Mouse (Mus musculus): ENCODE measurements around the gene Prune2. TPM values are rescaled to one million over a fixed set of nuclear protein-coding genes. Genes with fewer than 3 reads are reported as not detected.

Prune2 gene
- total RNA-seq, 1 experiment: 42.0 TPM

DNA sequence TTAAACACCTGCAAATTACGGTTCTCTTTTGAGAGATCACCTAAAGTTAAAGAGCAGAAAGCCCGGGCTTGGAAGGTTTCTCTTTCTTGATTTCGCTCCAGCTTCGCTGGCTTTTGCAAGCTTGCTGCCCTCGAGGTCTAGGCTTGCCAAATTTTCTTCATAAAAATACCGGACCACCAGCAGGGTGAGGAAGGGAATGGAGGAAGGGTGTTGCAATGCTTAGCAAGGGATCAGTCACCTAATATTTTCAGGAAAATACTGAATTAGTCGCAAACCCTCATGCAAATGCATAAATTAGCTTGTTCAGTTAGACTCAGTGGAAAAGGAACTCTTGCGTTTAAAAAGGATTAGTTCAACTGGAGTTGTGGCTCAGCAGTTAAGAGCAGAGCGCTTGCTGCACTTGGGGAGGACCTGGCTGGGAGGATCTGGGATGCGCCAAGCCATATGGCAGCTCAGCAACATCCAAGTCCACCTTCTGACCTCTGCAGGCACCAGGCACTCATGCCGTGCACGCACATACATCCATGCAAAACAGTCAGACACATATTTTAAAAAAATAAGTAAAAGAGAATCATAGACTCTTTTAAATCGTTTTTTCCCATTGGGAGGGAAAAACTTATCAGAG is 259.1 kb downstream of the Prune2 start:
- Histone ChIP-seq H3K36me3 (ENCODE audit: control insufficient read depth, insufficient read depth, low read length, poor library complexity, severe bottlenecking) (no peaks in the 10 kb centered on the region; the same call in none of the 2 replicates), H3K27ac (ENCODE audit: insufficient read depth, low read depth, low read length, poor library complexity, severe bottlenecking) (no peak overlapping the region), H3K4me3 (ENCODE audit: insufficient read depth in 1 of 2, low read depth in 1 of 2, low read length in 2 of 2, poor library complexity in 1 of 2, severe bottlenecking in 1 of 2) (no peak overlapping the region), H3K9me3 (ENCODE audit: control insufficient read depth, insufficient read depth, low read depth, low read length) (no peaks in the 10 kb centered on the region), H3K9ac (ENCODE audit: insufficient read depth, low read depth, low read length, poor library complexity, severe bottlenecking) (no peak overlapping the region), H3K4me1 (ENCODE audit: control insufficient read depth in 2 of 2, insufficient read depth in 2 of 2, low read length in 2 of 2, poor library complexity in 1 of 2) (no peaks in the 10 kb centered on the region)
- TF ChIP-seq MAFK (IDR thresholded peaks at IDR 0.05; ENCODE audit: insufficient read depth, low read depth, low read length): no peak
- TF ChIP-seq ZNF384 (IDR thresholded peaks at IDR 0.05; ENCODE audit: low read depth, low read length): no peak
- no peak for TF ChIP-seq CHD2 (IDR thresholded peaks at IDR 0.05; ENCODE audit: low read depth, low read length)
- TF ChIP-seq ZC3H11A (IDR thresholded peaks at IDR 0.05; ENCODE audit: borderline replicate concordance, low read depth, low read length): no peak
- no peak for TF ChIP-seq HCFC1 (IDR thresholded peaks at IDR 0.05; ENCODE audit: borderline replicate concordance, insufficient read depth, low read length)
- in situ Hi-C loops (cut with MboI; ENCODE audit: low sequenced_read_pairs in 2 of 2, unreplicated experiment in 2 of 2): no loop called here
- DNase-seq (ENCODE audit: low read depth, low spot score): no peak

- Histone ChIP-seq H3K27ac (ENCODE audit: insufficient read depth, low read depth, low read length, poor library complexity, severe bottlenecking) (no peak overlapping the region), H3K36me3 (ENCODE audit: control insufficient read depth, insufficient read depth, low read length, poor library complexity, severe bottlenecking) (no peaks in the 10 kb centered on the region), H3K9me3 (ENCODE audit: control insufficient read depth, insufficient read depth, low read depth, low read length) (no peaks in the 10 kb centered on the region), H3K9ac (ENCODE audit: insufficient read depth, low read depth, low read length, poor library complexity, severe bottlenecking) (no peak overlapping the region), H3K4me3 (ENCODE audit: insufficient read depth in 1 of 2, low read depth in 1 of 2, low read length in 2 of 2, poor library complexity in 1 of 2, severe bottlenecking in 1 of 2) (no peak overlapping the region), H3K4me1 (ENCODE audit: control insufficient read depth in 2 of 2, insufficient read depth in 2 of 2, low read length in 2 of 2, poor library complexity in 1 of 2) (no peaks in the 10 kb centered on the region)
- DNase-seq (ENCODE audit: low read depth, low spot score): no peak
- TF ChIP-seq ZNF384 (IDR thresholded peaks at IDR 0.05; ENCODE audit: low read depth, low read length): no peak
- no peak for TF ChIP-seq MAFK (IDR thresholded peaks at IDR 0.05; ENCODE audit: insufficient read depth, low read depth, low read length)
- TF ChIP-seq CHD2 (IDR thresholded peaks at IDR 0.05; ENCODE audit: low read depth, low read length): no peak
- TF ChIP-seq HCFC1 (IDR thresholded peaks at IDR 0.05; ENCODE audit: borderline replicate concordance, insufficient read depth, low read length): no peak
- TF ChIP-seq ZC3H11A (IDR thresholded peaks at IDR 0.05; ENCODE audit: borderline replicate concordance, low read depth, low read length): no peak
- in situ Hi-C loops (cut with MboI; ENCODE audit: low sequenced_read_pairs in 2 of 2, unreplicated experiment in 2 of 2): no loop called here
Observed at GRCm38 (mm10) chr19:17218195-17218594, 262.3 kb downstream of the Prune2 start.

DNA sequence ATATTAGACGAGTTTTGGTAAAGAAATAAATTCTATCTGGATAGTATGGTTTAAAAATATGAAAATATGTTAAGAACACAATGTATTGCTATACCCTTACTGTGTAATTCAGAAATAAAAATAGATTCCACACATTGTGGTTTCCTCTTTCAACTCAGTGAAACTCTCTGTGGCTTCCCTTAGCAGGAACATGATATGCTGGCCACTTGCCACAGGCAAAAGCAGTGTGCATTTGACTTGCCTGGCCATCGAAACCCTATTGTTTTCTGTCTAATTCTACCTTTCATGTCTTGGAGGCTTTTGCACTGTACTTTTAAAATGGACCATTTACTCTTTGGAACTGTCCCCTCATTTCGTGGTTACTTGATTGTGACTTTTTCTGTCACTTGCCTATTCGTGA is 267.9 kb downstream of the Prune2 start:
- Histone ChIP-seq H3K27ac (ENCODE audit: insufficient read depth, low read depth, low read length, poor library complexity, severe bottlenecking) (no peak overlapping the region), H3K9me3 (ENCODE audit: control insufficient read depth, insufficient read depth, low read depth, low read length) (no peaks in the 10 kb centered on the region), H3K4me1 (ENCODE audit: control insufficient read depth in 2 of 2, insufficient read depth in 2 of 2, low read length in 2 of 2, poor library complexity in 1 of 2) (no peaks in the 10 kb centered on the region), H3K9ac (ENCODE audit: insufficient read depth, low read depth, low read length, poor library complexity, severe bottlenecking) (no peak overlapping the region), H3K36me3 (ENCODE audit: control insufficient read depth, insufficient read depth, low read length, poor library complexity, severe bottlenecking) (no peaks in the 10 kb centered on the region), H3K4me3 (ENCODE audit: insufficient read depth in 1 of 2, low read depth in 1 of 2, low read length in 2 of 2, poor library complexity in 1 of 2, severe bottlenecking in 1 of 2) (no peak overlapping the region)
- TF ChIP-seq CHD2 (IDR thresholded peaks at IDR 0.05; ENCODE audit: low read depth, low read length) (no peak), MAFK (IDR thresholded peaks at IDR 0.05; ENCODE audit: insufficient read depth, low read depth, low read length) (no peak), ZNF384 (IDR thresholded peaks at IDR 0.05; ENCODE audit: low read depth, low read length) (no peak), ZC3H11A (IDR thresholded peaks at IDR 0.05; ENCODE audit: borderline replicate concordance, low read depth, low read length) (no peak), HCFC1 (IDR thresholded peaks at IDR 0.05; ENCODE audit: borderline replicate concordance, insufficient read depth, low read length) (no peak)
- DNase-seq (ENCODE audit: low read depth, low spot score): no peak
- in situ Hi-C loops (cut with MboI; ENCODE audit: low sequenced_read_pairs in 2 of 2, unreplicated experiment in 2 of 2): no loop called here

DNA sequence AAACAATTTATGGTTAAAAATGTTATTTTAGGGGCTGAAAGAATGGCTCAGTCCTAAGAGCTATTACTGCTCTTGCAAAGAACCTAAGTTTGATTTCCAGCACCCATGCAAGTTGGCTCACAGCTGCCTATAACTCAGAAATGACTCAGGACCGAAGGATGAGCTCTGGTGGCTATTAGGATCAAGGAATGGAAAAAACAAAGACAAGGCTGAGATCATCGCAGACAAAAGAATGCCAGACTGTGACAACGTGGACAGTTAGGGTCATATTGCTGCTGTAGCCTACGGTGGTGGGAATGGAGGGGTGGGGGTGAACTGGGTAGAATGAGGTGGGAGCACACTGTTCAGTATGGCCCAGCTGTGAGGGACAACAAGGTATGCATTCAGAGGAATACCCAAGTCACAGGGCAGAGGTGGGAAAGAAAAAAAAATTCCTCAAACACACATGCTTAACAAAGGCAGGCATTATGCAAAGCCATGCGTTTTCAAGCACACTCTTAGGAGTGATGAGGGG is 269.7 kb downstream of the Prune2 start:
- H3K36me3 ChIP-seq (ENCODE audit: control insufficient read depth, insufficient read depth, low read length, poor library complexity, severe bottlenecking): no peaks in the 10 kb centered on the region
- H3K4me3 ChIP-seq (ENCODE audit: insufficient read depth in 1 of 2, low read depth in 1 of 2, low read length in 2 of 2, poor library complexity in 1 of 2, severe bottlenecking in 1 of 2): no peak overlapping the region
- H3K4me1 ChIP-seq (ENCODE audit: control insufficient read depth in 2 of 2, insufficient read depth in 2 of 2, low read length in 2 of 2, poor library complexity in 1 of 2): no peaks in the 10 kb centered on the region
- DNase-seq (ENCODE audit: low read depth, low spot score): no peak
- TF ChIP-seq MAFK (IDR thresholded peaks at IDR 0.05; ENCODE audit: insufficient read depth, low read depth, low read length): no peak
- no peak for TF ChIP-seq HCFC1 (IDR thresholded peaks at IDR 0.05; ENCODE audit: borderline replicate concordance, insufficient read depth, low read length)
- TF ChIP-seq CHD2 (IDR thresholded peaks at IDR 0.05; ENCODE audit: low read depth, low read length): no peak
- TF ChIP-seq ZC3H11A (IDR thresholded peaks at IDR 0.05; ENCODE audit: borderline replicate concordance, low read depth, low read length): no peak
- TF ChIP-seq ZNF384 (IDR thresholded peaks at IDR 0.05; ENCODE audit: low read depth, low read length): no peak
- no peak overlapping the region for H3K9ac ChIP-seq (ENCODE audit: insufficient read depth, low read depth, low read length, poor library complexity, severe bottlenecking)
- in situ Hi-C loops (cut with MboI; ENCODE audit: low sequenced_read_pairs in 2 of 2, unreplicated experiment in 2 of 2): no loop called here
- H3K27ac ChIP-seq (ENCODE audit: insufficient read depth, low read depth, low read length, poor library complexity, severe bottlenecking): no peak overlapping the region
- no peaks in the 10 kb centered on the region for H3K9me3 ChIP-seq (ENCODE audit: control insufficient read depth, insufficient read depth, low read depth, low read length)

Data from ES-E14 (cell line).